Mouse (Mus musculus) inflammation-experienced regulatory T-cells, adult 6 months (primary cell): ENCODE data around the gene Olfr27. TPM values are rescaled to one million over a fixed set of nuclear protein-coding genes. Genes with fewer than 3 reads are reported as not detected.

Source experiments
- ATAC-seq: one replicate; pipeline ENCODE4 v1.8.0; 2017
- polyA plus RNA-seq, 3 experiments: library from polyadenylated mRNA; unstranded; fragments of 100-300 nt; shearing (Covaris generic); gene quantifications; one replicate each; pipeline ENCODE4 v1.2.1; 2017

Gene Olfr27
- not detected for polyA plus RNA-seq

GRCm38 (mm10) chr9:39127831-39128230, at the start of gene Olfr27:
Gene Olfr27, plus strand, starts transcription at chr9:39128131.
- ATAC-seq: no peak

GRCm38 (mm10) chr9:39078787-39079186, 49.1 kb upstream of the Olfr27 start, which contains the start of gene Olfr938:
Gene Olfr938, minus strand, starts transcription at chr9:39078887.
- no peak for ATAC-seq

DNA sequence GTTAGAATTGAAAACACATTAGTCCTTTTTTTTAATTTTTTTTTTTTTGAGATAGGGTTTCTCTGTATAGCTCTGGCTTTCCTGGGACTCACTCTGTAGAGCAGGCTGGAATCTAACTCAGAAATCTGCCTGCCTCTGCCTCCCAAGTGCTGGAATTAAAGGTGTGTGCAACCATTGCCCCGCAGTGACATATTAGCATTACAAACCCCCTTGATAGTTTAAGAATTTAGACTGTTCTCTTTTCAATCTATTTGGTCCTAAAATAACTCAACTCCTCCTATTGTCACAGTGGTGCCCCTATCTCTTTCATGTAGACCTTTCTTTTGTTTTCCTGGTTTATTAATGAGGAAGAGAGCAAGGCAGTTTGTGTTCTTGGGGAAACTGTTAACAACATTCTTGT, 605 bp upstream of the Olfr27 start:
- ATAC-seq: no peak

GRCm38 (mm10) chr9:39152401-39152800, 24.5 kb downstream of the Olfr27 start:
- ATAC-seq: no peak

- ATAC-seq: no peak
These were observed 38.1 kb downstream of the Olfr27 start, which contains the start of gene Olfr943 for GRCm38 (mm10) chr9:39166004-39166403. Gene Olfr943, plus strand, starts transcription at chr9:39166304.

Other genes with a start within 250 kb of the Olfr27 start
- not detected for gene Olfr930, start 198.3 kb upstream of the Olfr27 start, polyA plus RNA-seq
- gene Olfr933, start 155.8 kb upstream of the Olfr27 start, polyA plus RNA-seq: not detected
- gene Olfr934, start 139.8 kb upstream of the Olfr27 start, polyA plus RNA-seq: not detected
- gene Olfr935, start 128.4 kb upstream of the Olfr27 start, polyA plus RNA-seq: not detected
- gene Olfr146, start 104.8 kb upstream of the Olfr27 start, polyA plus RNA-seq: not detected
- gene Olfr937, start 63.2 kb upstream of the Olfr27 start, polyA plus RNA-seq: not detected
- not detected for gene Olfr938, start 49.2 kb upstream of the Olfr27 start, polyA plus RNA-seq
- gene Olfr943, start 38.2 kb downstream of the Olfr27 start, polyA plus RNA-seq: under 1 TPM in 1 of 3 experiments, not detected in 2; 0.19 TPM
- not detected for gene Olfr944, start 73.8 kb downstream of the Olfr27 start, polyA plus RNA-seq
- not detected for gene Olfr1537, start 121.9 kb downstream of the Olfr27 start, polyA plus RNA-seq
- gene Olfr945, start 148.7 kb downstream of the Olfr27 start, polyA plus RNA-seq: not detected
- not detected for gene Olfr948, start 197.9 kb downstream of the Olfr27 start, polyA plus RNA-seq